Mouse (Mus musculus): Measurements from ENCODE around the gene Prima1. TPM values are rescaled to one million over a fixed set of nuclear protein-coding genes. Genes with fewer than 3 reads are reported as not detected.

Prima1 gene
- polyA plus RNA-seq (2012; rRNA removed), result 7.2 and 7.8 TPM in 2 replicates

- peak in 1 of 2 experiments; percentile 48 for DNase-seq (ENCODE audit: extremely low spot score in 1 of 2, low spot score in 1 of 2)
Measured at GRCm38 (mm10) chr12:103242083-103242581, at the start of gene Prima1. TSS of gene Prima1 (minus strand) at chr12:103242150.

GRCm38 (mm10) chr12:103287276-103287675, 45.3 kb upstream of the Prima1 start:
- no peak for DNase-seq (ENCODE audit: extremely low spot score in 1 of 2, low spot score in 1 of 2)

- no peak for DNase-seq (ENCODE audit: extremely low spot score in 1 of 2, low spot score in 1 of 2)
Measured at GRCm38 (mm10) chr12:103283411-103283810, 41.5 kb upstream of the Prima1 start.

- DNase-seq (ENCODE audit: extremely low spot score in 1 of 2, low spot score in 1 of 2), result no peak
Measured at GRCm38 (mm10) chr12:103282936-103283335, 41.0 kb upstream of the Prima1 start.

GRCm38 (mm10) chr12:103281912-103282311, 40.0 kb upstream of the Prima1 start:
- DNase-seq (ENCODE audit: extremely low spot score in 1 of 2, low spot score in 1 of 2), result no peak

GRCm38 (mm10) chr12:103281491-103281890, 39.5 kb upstream of the Prima1 start:
- DNase-seq (ENCODE audit: extremely low spot score in 1 of 2, low spot score in 1 of 2), result no peak

- DNase-seq (ENCODE audit: extremely low spot score in 1 of 2, low spot score in 1 of 2), result peak; percentile 31 to 61
Measured at GRCm38 (mm10) chr12:103276422-103276821, 34.5 kb upstream of the Prima1 start.

GRCm38 (mm10) chr12:103273732-103274131, 31.8 kb upstream of the Prima1 start:
- DNase-seq (ENCODE audit: extremely low spot score in 1 of 2, low spot score in 1 of 2), result no peak

- DNase-seq (ENCODE audit: extremely low spot score in 1 of 2, low spot score in 1 of 2), result peak in 1 of 2 experiments; percentile 28
Measured at GRCm38 (mm10) chr12:103273051-103273450, 31.1 kb upstream of the Prima1 start.

- peak in 1 of 2 experiments; percentile 46 for DNase-seq (ENCODE audit: extremely low spot score in 1 of 2, low spot score in 1 of 2)
Measured at GRCm38 (mm10) chr12:103272176-103272575, 30.2 kb upstream of the Prima1 start.

GRCm38 (mm10) chr12:103266605-103267004, 24.7 kb upstream of the Prima1 start:
- DNase-seq (ENCODE audit: extremely low spot score in 1 of 2, low spot score in 1 of 2), result no peak

- no peak for DNase-seq (ENCODE audit: extremely low spot score in 1 of 2, low spot score in 1 of 2)
Measured at GRCm38 (mm10) chr12:103262017-103262865, 20.3 kb upstream of the Prima1 start.

GRCm38 (mm10) chr12:103252901-103253434, 11.0 kb upstream of the Prima1 start:
- DNase-seq (ENCODE audit: extremely low spot score in 1 of 2, low spot score in 1 of 2), result no peak

GRCm38 (mm10) chr12:103251151-103251550, 9.2 kb upstream of the Prima1 start:
- DNase-seq (ENCODE audit: extremely low spot score in 1 of 2, low spot score in 1 of 2), result no peak

- DNase-seq (ENCODE audit: extremely low spot score in 1 of 2, low spot score in 1 of 2), result no peak
Measured at GRCm38 (mm10) chr12:103250333-103250732, 8.4 kb upstream of the Prima1 start.

- no peak for DNase-seq (ENCODE audit: extremely low spot score in 1 of 2, low spot score in 1 of 2)
Measured at GRCm38 (mm10) chr12:103243041-103243440, 1.1 kb upstream of the Prima1 start.

- DNase-seq (ENCODE audit: extremely low spot score in 1 of 2, low spot score in 1 of 2), result peak in 1 of 2 experiments; percentile 74
Measured at GRCm38 (mm10) chr12:103242591-103243025, 658 bp upstream of the Prima1 start.

- no peak for DNase-seq (ENCODE audit: extremely low spot score in 1 of 2, low spot score in 1 of 2)
Measured at GRCm38 (mm10) chr12:103241311-103242082, 453 bp downstream of the Prima1 start.

GRCm38 (mm10) chr12:103238924-103239460, 3.0 kb downstream of the Prima1 start:
- DNase-seq (ENCODE audit: extremely low spot score in 1 of 2, low spot score in 1 of 2), result no peak

- no peak for DNase-seq (ENCODE audit: extremely low spot score in 1 of 2, low spot score in 1 of 2)
Measured at GRCm38 (mm10) chr12:103235856-103236255, 6.1 kb downstream of the Prima1 start.

GRCm38 (mm10) chr12:103235251-103235650, 6.7 kb downstream of the Prima1 start:
- peak in 1 of 2 experiments; percentile 19 for DNase-seq (ENCODE audit: extremely low spot score in 1 of 2, low spot score in 1 of 2)
